Mouse (Mus musculus): ENCODE data around the gene Hdac9. TPM values are rescaled to one million over a fixed set of nuclear protein-coding genes. Genes with fewer than 3 reads are reported as not detected.
A peak's percentile ranks its signal among the peaks of the same experiment; 100 is the strongest.

Gene Hdac9
- total RNA-seq, 2 experiments from 2014 or later, result 7.5 to 13.3 TPM

GRCm38 (mm10) chr12:34697981-34698380, 218.9 kb downstream of the Hdac9 start:
- DNase-seq, result no peak

DNA sequence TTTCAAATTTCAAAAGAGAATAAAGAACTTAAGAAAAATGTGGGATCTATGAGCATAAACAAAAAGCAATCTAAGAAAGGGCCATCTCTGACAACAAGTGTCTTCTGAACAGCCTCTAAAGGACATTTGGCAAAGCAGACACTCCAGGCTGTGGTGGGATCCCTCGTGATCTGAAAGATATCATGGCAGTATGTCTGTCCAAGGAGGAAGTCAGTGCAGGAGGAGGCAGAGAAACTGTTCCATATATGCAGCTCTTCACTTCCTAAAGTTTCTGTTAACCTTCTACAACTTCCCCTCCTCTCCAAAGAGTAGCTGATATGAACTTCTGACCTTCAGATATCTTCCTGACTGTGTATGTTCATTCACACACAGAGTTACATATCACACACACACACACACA, 220.2 kb downstream of the Hdac9 start:
- DNase-seq, result no peak

DNA sequence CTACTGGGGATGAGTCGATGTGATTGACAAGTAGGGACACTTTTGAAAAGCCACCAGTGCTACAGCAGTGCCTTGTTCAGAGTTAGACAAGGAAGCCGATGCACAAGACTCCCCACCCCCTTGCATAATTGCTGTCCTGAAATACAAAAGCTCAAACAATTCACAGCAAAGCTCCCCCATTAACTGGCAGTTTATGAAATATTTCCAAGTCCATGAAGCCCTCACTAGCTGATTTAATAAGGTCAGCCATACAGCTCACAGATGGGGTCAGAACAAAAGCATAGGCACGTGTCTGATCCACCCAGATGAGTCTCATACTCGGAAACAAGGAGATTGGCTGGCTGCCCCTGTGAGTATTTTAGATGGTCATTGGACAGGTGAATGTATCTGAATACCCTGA, 228.0 kb downstream of the Hdac9 start:
- no peak for DNase-seq

GRCm38 (mm10) chr12:34683375-34683774, 233.5 kb downstream of the Hdac9 start:
- DNase-seq, result no peak

DNA sequence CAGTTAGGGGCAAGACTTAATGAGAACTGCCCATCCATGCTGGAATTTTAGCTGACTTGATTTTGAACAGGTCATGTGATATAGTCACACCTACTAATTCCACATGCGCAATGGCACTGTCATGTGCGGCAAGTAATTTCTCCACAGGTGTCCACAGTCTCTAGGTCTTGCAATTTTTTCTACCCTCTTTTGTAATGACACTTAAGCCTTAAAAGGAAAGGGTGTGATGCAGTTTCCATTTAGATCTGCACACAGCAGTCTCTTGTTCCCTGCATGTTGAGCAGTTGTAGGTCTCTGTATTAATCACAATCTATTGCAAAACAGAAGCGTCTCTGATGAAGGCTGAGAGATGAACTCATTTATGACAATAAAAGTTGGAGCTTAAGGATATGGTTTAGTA, 234.2 kb downstream of the Hdac9 start:
- no peak for DNase-seq

DNA sequence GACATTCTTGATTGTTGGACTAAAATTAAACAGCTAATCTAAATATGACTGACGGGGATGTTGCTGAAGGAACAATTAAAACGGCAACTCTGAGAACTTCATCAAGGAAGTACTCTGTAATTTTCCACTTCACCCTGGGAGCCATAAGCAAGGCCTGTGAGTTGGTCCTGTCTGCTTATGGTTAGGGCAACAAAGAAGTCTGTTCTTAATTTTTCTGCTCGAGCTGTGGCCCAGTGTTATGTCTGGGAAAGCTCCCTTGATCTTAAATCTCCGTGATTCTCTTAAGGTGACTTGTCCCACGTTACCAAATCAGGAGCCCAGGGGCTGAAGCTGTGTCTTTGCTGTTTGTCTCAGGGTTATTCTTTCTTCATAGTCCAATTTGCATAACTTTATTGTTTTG, 236.3 kb downstream of the Hdac9 start:
- DNase-seq, result no peak

DNA sequence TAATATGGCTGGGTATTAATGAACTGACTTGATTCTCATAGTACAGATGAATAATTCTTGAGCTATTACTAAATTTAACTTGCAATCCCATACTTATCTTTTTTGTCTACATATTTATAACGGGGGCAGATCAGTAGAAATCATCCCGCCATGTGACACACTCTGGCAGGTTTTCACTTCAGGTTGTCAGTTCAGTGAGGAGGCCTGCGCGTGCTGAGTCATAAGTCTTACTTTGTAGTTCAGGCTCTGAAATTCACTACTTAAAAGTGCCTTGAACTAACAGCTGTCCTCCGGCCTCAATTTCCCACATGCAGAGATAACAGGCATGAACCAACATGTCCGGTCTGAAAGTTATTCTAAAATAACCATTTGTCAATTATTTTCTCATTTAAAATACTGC, 239.8 kb downstream of the Hdac9 start:
- no peak for DNase-seq

GRCm38 (mm10) chr12:34674235-34674634, 242.7 kb downstream of the Hdac9 start:
- DNase-seq, result no peak

DNA sequence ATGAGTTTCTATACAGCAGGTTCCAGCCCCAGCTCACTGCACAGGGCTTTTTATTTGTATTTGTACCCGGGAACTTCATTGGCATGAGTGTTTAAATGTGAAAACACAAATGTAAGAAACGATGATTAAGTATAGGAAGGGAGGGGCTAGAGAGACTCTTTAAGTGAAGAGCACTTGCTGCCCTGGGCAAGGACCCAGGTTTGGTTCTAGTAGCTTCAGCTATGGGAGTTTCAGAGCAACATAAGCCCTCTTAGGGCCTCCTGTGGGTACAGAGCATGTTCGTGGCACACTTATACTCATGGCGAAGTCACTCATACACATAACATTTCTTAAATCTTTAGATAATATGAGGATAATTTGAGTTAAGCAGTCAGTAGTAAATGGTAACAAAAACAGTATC, 243.4 kb downstream of the Hdac9 start:
- no peak for DNase-seq

DNA sequence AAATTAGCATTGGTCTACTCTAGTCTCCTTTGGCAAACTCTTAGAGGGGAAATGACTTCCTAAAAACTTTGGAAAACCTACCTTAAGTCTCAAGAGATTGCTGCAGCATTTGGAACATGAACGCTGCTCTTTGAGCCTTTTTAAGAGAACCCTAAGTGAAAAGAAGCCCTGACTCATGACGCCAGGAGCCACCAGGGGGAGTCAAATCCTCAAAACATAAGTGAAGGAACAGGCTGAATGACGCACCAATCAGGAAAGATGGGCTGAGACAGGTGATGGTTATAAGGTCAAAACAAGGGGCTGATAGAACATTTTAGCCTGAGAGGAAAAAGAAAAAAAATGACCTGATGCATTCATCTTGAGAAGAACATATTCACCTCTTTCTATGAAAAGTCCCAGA, 252.1 kb downstream of the Hdac9 start:
- peak; percentile 63 for DNase-seq

DNA sequence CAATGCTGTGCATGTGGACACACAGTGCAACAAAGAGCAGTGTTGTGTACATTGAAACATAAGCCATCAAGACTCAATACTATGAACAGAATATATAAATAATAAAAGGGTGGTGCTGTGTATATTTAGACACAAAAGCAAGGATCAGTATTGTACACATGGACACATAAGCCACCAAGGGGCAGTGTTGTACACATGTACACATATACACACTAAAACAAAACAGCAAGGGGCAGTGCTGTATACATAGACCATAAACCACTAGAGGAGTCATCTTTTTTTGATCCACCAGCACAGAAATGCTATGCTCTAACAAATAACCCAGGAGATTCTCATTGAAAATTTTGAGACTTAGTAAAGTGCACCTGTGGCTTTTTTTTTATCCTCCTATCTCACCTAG, 255.5 kb downstream of the Hdac9 start:
- no peak for DNase-seq

- no peak for DNase-seq
These were observed 256.9 kb downstream of the Hdac9 start for GRCm38 (mm10) chr12:34660027-34660426.

GRCm38 (mm10) chr12:34658568-34658967, 258.3 kb downstream of the Hdac9 start:
- no peak for DNase-seq

DNA sequence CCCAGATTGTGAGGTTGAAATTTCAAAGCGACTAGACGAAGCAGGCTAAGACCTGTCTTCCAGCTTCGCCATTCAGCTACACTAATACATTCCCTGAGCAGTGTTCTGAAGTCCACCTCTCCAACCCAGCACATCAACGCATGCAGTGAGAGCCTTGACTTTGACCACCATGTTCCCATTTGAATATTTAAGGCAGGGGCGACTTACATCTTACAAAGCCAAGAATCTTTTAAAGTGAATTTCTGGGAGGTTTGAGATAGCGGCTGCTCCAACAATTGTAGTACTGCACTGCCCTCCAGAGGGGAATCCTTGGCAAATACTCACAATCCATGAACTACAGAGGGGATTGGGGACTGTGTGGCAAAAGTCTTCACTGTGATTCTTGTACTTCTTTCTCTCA, 258.8 kb downstream of the Hdac9 start:
- peak; percentile 16 for DNase-seq

GRCm38 (mm10) chr12:34653615-34654014, 263.3 kb downstream of the Hdac9 start:
- no peak for DNase-seq

- DNase-seq, result no peak
These were observed 268.1 kb downstream of the Hdac9 start for GRCm38 (mm10) chr12:34648753-34649152.

- DNase-seq, result no peak
These were observed 275.1 kb downstream of the Hdac9 start for GRCm38 (mm10) chr12:34641705-34642259.

DNA sequence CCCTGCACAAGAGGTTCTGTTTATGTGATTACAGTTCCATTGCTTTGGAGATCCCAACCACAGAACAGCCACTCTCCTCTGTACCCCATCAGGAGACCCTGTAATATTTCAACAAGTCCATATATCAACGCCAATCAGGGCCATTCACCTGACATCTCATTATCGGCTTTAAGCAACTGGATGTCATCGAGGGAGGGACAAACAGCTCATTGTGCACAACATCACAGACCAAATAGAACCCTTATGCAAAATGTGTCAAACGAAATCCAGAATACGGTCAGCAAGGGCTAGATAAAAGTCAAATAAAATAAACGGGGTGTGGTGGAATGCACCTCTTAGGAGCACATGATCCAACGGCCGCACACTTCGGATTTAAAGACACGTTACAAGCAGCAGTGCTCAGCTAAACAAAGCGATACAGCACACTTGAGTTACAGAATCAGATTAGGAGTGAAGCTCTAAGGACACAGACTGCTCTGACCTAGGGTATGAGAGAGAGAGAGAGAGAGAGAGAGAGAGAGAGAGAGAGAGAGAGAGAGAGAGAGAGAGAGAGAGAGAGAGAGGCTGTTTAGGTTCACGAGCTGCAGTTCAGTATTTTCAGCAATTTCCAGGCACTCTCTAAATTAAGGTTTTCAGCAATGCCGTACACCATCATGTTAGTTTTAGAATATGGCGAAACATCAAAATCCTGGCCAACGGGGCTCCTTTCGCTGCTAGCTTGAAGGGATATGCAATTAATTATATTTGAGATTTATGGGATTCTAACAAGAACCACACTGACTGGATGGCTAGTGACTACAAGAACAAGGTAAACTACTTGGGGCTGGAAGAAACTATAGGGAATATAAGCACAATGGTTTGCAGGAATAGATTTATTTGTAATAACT, 279.4 kb downstream of the Hdac9 start:
- DNase-seq, result no peak

DNA sequence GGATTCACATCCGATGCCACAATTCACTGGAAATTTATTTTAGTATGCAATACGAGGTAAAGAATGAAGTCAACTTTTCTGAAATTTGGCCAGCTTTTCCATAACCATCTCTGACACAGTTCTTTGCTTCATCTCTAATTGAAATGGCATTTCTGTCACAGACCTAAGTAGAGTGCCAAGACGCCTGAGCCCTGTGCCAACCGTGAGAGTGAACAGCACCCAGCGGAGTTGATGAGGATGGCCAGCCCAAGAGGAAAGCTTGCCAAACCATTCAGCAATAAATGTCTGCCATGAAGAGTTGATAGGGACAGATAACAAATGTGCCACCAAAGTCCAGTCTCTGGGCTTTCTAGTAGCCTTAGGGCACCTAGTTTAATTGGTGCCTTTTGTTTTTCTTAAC, 297.8 kb downstream of the Hdac9 start:
- no peak for DNase-seq

- no peak for DNase-seq
These were observed 298.6 kb downstream of the Hdac9 start for GRCm38 (mm10) chr12:34618321-34618720.

DNA sequence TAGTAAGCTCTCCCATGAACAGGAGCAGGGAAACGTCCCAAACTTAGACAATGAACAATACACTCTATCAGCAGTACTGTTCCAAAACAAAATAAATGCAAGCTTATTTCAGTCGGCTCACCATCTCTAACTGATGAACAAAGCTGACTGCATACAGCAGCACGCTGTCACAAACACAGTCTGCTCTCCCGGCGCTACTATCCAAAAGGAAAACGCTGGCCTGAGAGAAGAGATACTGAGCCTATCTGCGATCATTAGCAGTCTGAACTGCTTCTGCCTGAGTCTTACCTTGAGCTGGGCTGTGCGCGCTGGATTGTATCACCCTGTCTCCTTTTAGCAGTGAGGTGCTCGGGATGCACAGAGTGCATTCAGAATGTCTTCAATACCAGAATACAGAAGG, 299.1 kb downstream of the Hdac9 start:
- DNase-seq, result no peak

GRCm38 (mm10) chr12:34614796-34615195, 302.1 kb downstream of the Hdac9 start:
- DNase-seq, result no peak

DNA sequence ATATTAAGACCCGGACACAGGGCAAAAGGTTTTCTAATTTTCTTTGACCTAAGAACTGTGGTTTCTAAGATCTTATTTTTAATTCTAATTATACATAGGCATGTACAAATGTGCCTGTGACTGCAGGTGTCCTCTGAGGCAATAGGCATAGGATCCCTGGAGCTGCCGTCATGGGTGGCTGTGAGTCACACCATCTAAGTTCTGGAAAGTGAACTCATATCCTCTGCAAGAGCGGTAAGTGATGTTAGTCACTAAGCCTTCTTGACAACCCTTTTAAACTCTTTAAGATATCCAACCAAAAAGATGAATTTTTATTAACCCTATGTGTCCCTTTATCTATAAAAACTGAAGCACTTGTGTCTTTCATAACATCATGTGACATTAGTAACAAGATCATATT, 304.4 kb downstream of the Hdac9 start:
- no peak for DNase-seq

GRCm38 (mm10) chr12:34604521-34604920, 312.4 kb downstream of the Hdac9 start:
- DNase-seq, result no peak
